Mouse (Mus musculus): Measurements from ENCODE around the gene Glra1. TPM values are rescaled to one million over a fixed set of nuclear protein-coding genes. Genes with fewer than 3 reads are reported as not detected.

Glra1 gene
- total RNA-seq, 2 experiments from 2014 or later = 0.33 to 0.78 TPM

GRCm38 (mm10) chr11:55464707-55465106 is 143.3 kb downstream of the Glra1 start:
- DNase-seq (ENCODE audit: low spot score in 2 of 2) = no peak
- intact Hi-C loops (cut with DNase I) = no loop called here

Small RNA genes within 50 kb of the gene (microRNA-seq; reads per million reads assigned to microRNA genes)
- gene Mir7652 = 1.0 to 1.1 reads per million in 2 experiments

Other genes with a start within 250 kb of the Glra1 start
- gene Sparc, start 185.0 kb downstream of the Glra1 start, total RNA-seq (2021) = 100 to 1,000 TPM; 371 to 390 TPM
- gene Atox1, start 147.0 kb downstream of the Glra1 start, total RNA-seq (2021) = 100 to 1,000 TPM; 123 to 140 TPM
- 10 to 100 TPM; 38.1 to 38.8 TPM for gene G3bp1, start 138.5 kb downstream of the Glra1 start, total RNA-seq (2021)

All from left cerebral cortex, postnatal 14 days (tissue).